Mouse (Mus musculus) liver, adult 2 months (tissue): ENCODE measurements around the gene Apoc2.

Source experiments
- CTCF ChIP-seq: fragments of 200-500 bp; IDR thresholded peaks from 2 replicates; pipeline ENCODE4 v1.5.1; 2011; ENCODE audit warnings: low read depth, low read length, control low read depth
- POLR2A ChIP-seq: fragments of 200-500 bp; IDR thresholded peaks from 2 replicates; pipeline ENCODE4 v1.6.1; 2011; ENCODE audit warnings: low read length, control low read depth; ENCODE audit not compliant: insufficient read depth; ENCODE audit errors: extremely low read depth

DNA sequence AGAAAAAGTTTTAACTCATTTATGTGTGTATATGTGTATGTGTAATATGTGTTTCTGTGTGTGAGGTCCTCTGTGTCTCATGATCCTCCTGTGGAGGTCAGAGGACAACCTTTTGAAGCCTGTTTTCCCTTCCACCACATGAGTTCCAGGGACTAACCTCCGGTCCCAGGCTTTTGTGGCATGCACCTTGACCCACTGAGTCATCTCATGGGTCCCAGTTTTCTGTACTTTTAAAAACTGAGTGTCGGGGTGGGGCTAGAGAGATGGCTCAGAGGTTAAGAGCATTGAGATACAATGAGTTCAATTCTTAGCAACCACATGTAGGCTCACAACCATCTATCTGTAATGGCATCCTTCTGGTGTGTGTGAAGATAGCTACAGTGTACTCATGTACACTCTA lies 3.0 kb upstream of the Apoc2 start:
- TF ChIP-seq CTCF = no peak
- no peak for TF ChIP-seq POLR2A
